Mouse (Mus musculus) midbrain, postnatal 0 days (tissue): ENCODE results near the gene Cst13. TPM values are rescaled to one million over a fixed set of nuclear protein-coding genes. Genes with fewer than 3 reads are reported as not detected.
A peak's percentile ranks its signal among the peaks of the same experiment; 100 is the strongest.
"Not testable (repeated sequence)": the region's sequence is repeated elsewhere in the genome, so short reads cannot be mapped to it uniquely, and the experiment has no call there.

Source experiments
- ATAC-seq: fragments of 200-750 bp; cut with Nextera tagmentation; 2 replicates; pipeline ENCODE4 v1.8.0; 2017; ENCODE audit warnings: moderate number of reproducible peaks, mild to moderate bottlenecking, moderate TSS enrichment, moderate library complexity; ENCODE audit not compliant: low FRiP score
- DNase-seq: peaks from one replicate; pipeline ENCODE4 v3.0.0-alpha.2; 2015; ENCODE audit warnings: low spot score
- H3K27ac ChIP-seq: fragments of 300-500 bp; sonication (generic); 2 replicates; pipeline ENCODE4 v1.5.1; 2014; ENCODE audit warnings: low read depth, mild to moderate bottlenecking, low read length, mixed read lengths
- H3K27me3 ChIP-seq: fragments of 300-500 bp; sonication (generic); 2 replicates; pipeline ENCODE4 v1.6.1; 2014; ENCODE audit warnings: low read length, control low read depth, mixed read lengths; ENCODE audit not compliant: insufficient read depth
- H3K36me3 ChIP-seq: fragments of 300-500 bp; sonication (generic); 2 replicates; pipeline ENCODE4 v1.6.1; 2014; ENCODE audit warnings: low read length, control low read depth, mixed read lengths; ENCODE audit not compliant: insufficient read depth
- H3K4me1 ChIP-seq: fragments of 300-500 bp; sonication (generic); 2 replicates; pipeline ENCODE4 v1.6.1; 2014; ENCODE audit warnings: mild to moderate bottlenecking, control low read depth, antibody characterized with exemption, low read length, mixed read lengths; ENCODE audit not compliant: insufficient read depth
- H3K4me2 ChIP-seq: fragments of 300-500 bp; sonication (generic); 2 replicates; pipeline ENCODE4 v1.6.1; 2014; ENCODE audit warnings: low read depth, mild to moderate bottlenecking, low read length, mixed read lengths; ENCODE audit not compliant: poor library complexity, severe bottlenecking
- H3K4me3 ChIP-seq: fragments of 300-500 bp; sonication (generic); 2 replicates; pipeline ENCODE4 v1.5.1; 2014; ENCODE audit warnings: low read depth, mild to moderate bottlenecking, low read length, moderate library complexity
- H3K9ac ChIP-seq: fragments of 300-500 bp; sonication (generic); replicated peaks from 2 replicates; pipeline ENCODE4 v1.6.1; 2014; ENCODE audit warnings: mild to moderate bottlenecking, low read length, moderate library complexity, mixed read lengths; ENCODE audit not compliant: poor library complexity, severe bottlenecking
- H3K9me3 ChIP-seq: fragments of 300-500 bp; sonication (generic); 2 replicates; pipeline ENCODE4 v1.6.1; 2016; ENCODE audit warnings: low read length, control low read depth
- CTCF ChIP-seq: IDR thresholded peaks from 2 replicates; pipeline ENCODE4 v1.5.1; 2016; ENCODE audit warnings: antibody characterized with exemption, mild to moderate bottlenecking
- WGBS: fragments of 180-500 bp; shearing (Covaris S2); extraction: QIAGEN DNeasy Blood & Tissue Kit; methylation state at CpG from one replicate; pipeline ENCODE4 v1.1.7; 2014; 5-methylcytosine and 5-hydroxymethylcytosine counted together
- polyA plus RNA-seq: library from polyadenylated mRNA; unstranded; fragments of >200 nt; fragmentation: Nextera tagmentation; extraction: Ambion mirVana; gene quantifications from 2 replicates; pipeline ENCODE4 v1.2.1, GENCODE M21; 2015
- total RNA-seq: library from RNA; depleted of rRNA; stranded (reverse); fragments of >200 nt; gene quantifications from 2 replicates; pipeline ENCODE4 v1.2.3, GENCODE M21; 2014; rRNA removed

The Cst13 gene
- not detected in 2 replicates for total RNA-seq
- not detected in 2 replicates for polyA plus RNA-seq

DNA sequence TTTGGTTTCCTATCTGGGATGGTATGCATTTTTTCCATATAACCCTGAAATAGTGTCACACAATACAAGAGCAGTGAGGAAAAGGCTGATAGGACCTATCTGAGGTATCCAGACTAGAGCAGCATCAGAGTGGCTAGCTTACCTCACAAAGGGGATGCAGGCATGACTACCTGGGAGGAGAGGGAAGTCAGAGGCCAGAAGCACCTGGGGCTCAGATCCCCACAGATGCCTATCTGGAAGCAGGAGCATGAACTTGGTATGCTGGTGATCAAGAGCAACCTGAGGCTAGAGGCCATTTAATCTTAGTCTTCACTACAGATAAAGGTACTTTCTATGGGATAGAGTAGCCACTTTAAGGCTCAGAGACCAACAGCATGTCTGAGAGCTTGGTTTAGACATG lies at the start of gene Cst13:
Gene Cst13 (plus strand): TSS at position 173 of the 400 bp plus-strand sequence.
- H3K27me3 ChIP-seq: no peaks in the 10 kb centered on the region

GRCm38 (mm10) chr2:148771397-148771796 lies 48.5 kb upstream of the Cst13 start, which contains the start of gene Cst11:
Gene Cst11, minus strand, starts transcription at chr2:148771497.
- not testable (repeated sequence) for H3K36me3 ChIP-seq, ATAC-seq, H3K9me3 ChIP-seq, H3K9ac ChIP-seq, H3K4me1 ChIP-seq, H3K4me2 ChIP-seq, DNase-seq, H3K27ac ChIP-seq, H3K27me3 ChIP-seq, H3K4me3 ChIP-seq
- WGBS: 86% methylated on average over 4 of the region's 4 CpGs

More for the DNA sequence above, at the start of gene Cst13:
- TF ChIP-seq CTCF: no peak
- DNase-seq: no peak
- Histone ChIP-seq H3K27ac (no peak within 1 kb of the TSS), H3K36me3 (no peaks in the 10 kb centered on the region), H3K4me2 (no peak within 1 kb of the TSS), H3K9me3 (no peaks in the 10 kb centered on the region), H3K9ac (no peak within 1 kb of the TSS), H3K4me3 (no peak within 1 kb of the TSS), H3K4me1 (no peaks in the 10 kb centered on the region)
- ATAC-seq: no peak

- 0% methylated on average over 1 of the region's 1 CpGs for WGBS
- H3K4me1 ChIP-seq: no peaks in the 10 kb centered on the region
- H3K4me2 ChIP-seq: no peak within 1 kb of the TSS
- TF ChIP-seq CTCF: no peak
- H3K27ac ChIP-seq: no peak within 1 kb of the TSS
- DNase-seq: no peak
- 0 out of 2 replicates have a peak, but pooled peaks have one; percentile 13 for ATAC-seq
- H3K9ac ChIP-seq: no peak within 1 kb of the TSS
- no peaks in the 10 kb centered on the region for H3K27me3 ChIP-seq
- no peaks in the 10 kb centered on the region for H3K36me3 ChIP-seq
- H3K9me3 ChIP-seq: no peaks in the 10 kb centered on the region
- H3K4me3 ChIP-seq: no peak within 1 kb of the TSS
These were observed 38.2 kb upstream of the Cst13 start, which contains the start of gene 8030411F24Rik for GRCm38 (mm10) chr2:148781709-148782108. Gene 8030411F24Rik, plus strand, starts transcription at chr2:148782009.

DNA sequence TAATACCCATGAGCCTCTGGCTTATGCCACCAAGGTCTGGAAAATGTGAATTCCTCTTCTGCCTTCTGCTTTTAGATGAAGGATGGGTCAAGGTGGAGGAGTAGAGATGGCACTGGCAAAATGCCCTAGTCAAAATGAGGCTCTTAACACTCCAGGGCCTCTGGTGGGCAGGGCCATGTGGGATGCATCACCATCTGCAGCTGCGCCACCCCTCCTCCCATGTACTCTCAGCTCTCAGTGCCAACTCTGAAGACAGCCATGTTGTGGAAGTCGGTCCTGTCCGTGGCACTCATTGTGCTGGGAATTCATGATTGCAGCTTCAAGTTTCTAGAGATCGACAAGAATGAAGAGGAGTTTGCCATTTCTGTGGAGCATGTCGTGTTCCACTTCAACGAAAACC lies 30.7 kb upstream of the Cst13 start, which contains the start of gene Cst12:
Gene Cst12 (plus strand): TSS at position 220 of the 400 bp plus-strand sequence.
- H3K9me3 ChIP-seq: no peaks in the 10 kb centered on the region
- H3K36me3 ChIP-seq: no peaks in the 10 kb centered on the region
- no peak within 1 kb of the TSS for H3K4me2 ChIP-seq
- ATAC-seq (no peak), DNase-seq (no peak)
- H3K9ac ChIP-seq: no peak within 1 kb of the TSS
- no peaks in the 10 kb centered on the region for H3K27me3 ChIP-seq
- no peak within 1 kb of the TSS for H3K27ac ChIP-seq
- 92% methylated on average over 6 of the region's 6 CpGs for WGBS
- no peak within 1 kb of the TSS for H3K4me3 ChIP-seq
- no peak for TF ChIP-seq CTCF
- no peaks in the 10 kb centered on the region for H3K4me1 ChIP-seq

- Histone ChIP-seq H3K4me1 (no peaks in the 10 kb centered on the region), H3K4me2 (no peak within 1 kb of the TSS), H3K27ac (no peak within 1 kb of the TSS), H3K36me3 (no peaks in the 10 kb centered on the region), H3K27me3 (no peaks in the 10 kb centered on the region), H3K9ac (no peak within 1 kb of the TSS), H3K4me3 (no peak within 1 kb of the TSS), H3K9me3 (no peaks in the 10 kb centered on the region)
- no peak for ATAC-seq
- 93% methylated on average over 1 of the region's 1 CpGs for WGBS
- no peak for TF ChIP-seq CTCF
- DNase-seq: no peak
These were observed 21.4 kb upstream of the Cst13 start, which contains the start of gene Cst8 for GRCm38 (mm10) chr2:148798485-148798884. Gene Cst8, plus strand, starts transcription at chr2:148798785.

GRCm38 (mm10) chr2:148801491-148801921 lies 18.4 kb upstream of the Cst13 start:
- H3K9ac ChIP-seq: no peak overlapping the region
- H3K9me3 ChIP-seq: no peaks in the 10 kb centered on the region
- no peaks in the 10 kb centered on the region for H3K36me3 ChIP-seq
- H3K4me3 ChIP-seq: no peak overlapping the region
- no peaks in the 10 kb centered on the region for H3K4me1 ChIP-seq
- ATAC-seq (no peak), DNase-seq (no peak)
- no peak for TF ChIP-seq CTCF
- H3K27ac ChIP-seq: no peak overlapping the region
- H3K27me3 ChIP-seq: no peaks in the 10 kb centered on the region
- WGBS: 79% methylated on average over 3 of the region's 3 CpGs
- H3K4me2 ChIP-seq: no peak overlapping the region
